Mouse (Mus musculus): ENCODE data around the gene Dennd5b. TPM values are rescaled to one million over a fixed set of nuclear protein-coding genes. Genes with fewer than 3 reads are reported as not detected.

The Dennd5b gene
- polyA plus RNA-seq, 1 experiment from 2014 or later = 9.6 TPM

GRCm38 (mm10) chr6:148986003-148986402 is 115.5 kb downstream of the Dennd5b start:
- Histone ChIP-seq H3K4me2 (replicated peaks; ENCODE audit: low read depth) (no peak overlapping the region), H3K9me3 (ENCODE audit: control insufficient read depth) (no peaks in the 10 kb centered on the region), H3K4me1 (replicated peaks; ENCODE audit: control insufficient read depth, insufficient read depth, low read length) (no peaks in the 10 kb centered on the region; the same call in 1 of the 2 replicates), H3K4me3 (ENCODE audit: low read depth, low read length) (no peak overlapping the region), H3K27ac (ENCODE audit: low read depth, low read length) (no peak overlapping the region), H3K9ac (ENCODE audit: low read depth, low read length) (no peak overlapping the region), H3K27me3 (replicated peaks; ENCODE audit: control insufficient read depth, insufficient read depth, low read length) (no peaks in the 10 kb centered on the region), H3K36me3 (ENCODE audit: control insufficient read depth, insufficient read depth) (no peaks in the 10 kb centered on the region)
- 92% methylated on average over 4 of the region's 4 CpGs for WGBS
- TF ChIP-seq CTCF (IDR thresholded peaks at IDR 0.05; ENCODE audit: low read depth) = no peak
- no peak for ATAC-seq

- TF ChIP-seq CTCF (IDR thresholded peaks at IDR 0.05; ENCODE audit: low read depth) = no peak
These were observed 121.0 kb downstream of the Dennd5b start for GRCm38 (mm10) chr6:148980495-148980894.

GRCm38 (mm10) chr6:148975096-148975495 is 126.4 kb downstream of the Dennd5b start:
- Histone ChIP-seq H3K4me1 (replicated peaks; ENCODE audit: control insufficient read depth, insufficient read depth, low read length) (peaks cover 4% of the 10 kb centered on the region; the same call in 1 of the 2 replicates), H3K27ac (ENCODE audit: low read depth, low read length) (no peak overlapping the region), H3K27me3 (replicated peaks; ENCODE audit: control insufficient read depth, insufficient read depth, low read length) (no peaks in the 10 kb centered on the region), H3K36me3 (ENCODE audit: control insufficient read depth, insufficient read depth) (no peaks in the 10 kb centered on the region), H3K9ac (ENCODE audit: low read depth, low read length) (no peak overlapping the region), H3K4me2 (replicated peaks; ENCODE audit: low read depth) (no peak overlapping the region), H3K9me3 (ENCODE audit: control insufficient read depth) (no peaks in the 10 kb centered on the region), H3K4me3 (ENCODE audit: low read depth, low read length) (no peak overlapping the region)
- 96% methylated on average over 3 of the region's 3 CpGs for WGBS
- no peak for TF ChIP-seq CTCF (IDR thresholded peaks at IDR 0.05; ENCODE audit: low read depth)
- ATAC-seq = no peak

More at GRCm38 (mm10) chr6:148980495-148980894, 121.0 kb downstream of the Dennd5b start:
- ATAC-seq = no peak
- Histone ChIP-seq H3K9me3 (ENCODE audit: control insufficient read depth) (no peaks in the 10 kb centered on the region), H3K4me3 (ENCODE audit: low read depth, low read length) (no peak overlapping the region), H3K36me3 (ENCODE audit: control insufficient read depth, insufficient read depth) (no peaks in the 10 kb centered on the region), H3K4me1 (replicated peaks; ENCODE audit: control insufficient read depth, insufficient read depth, low read length) (no peaks in the 10 kb centered on the region; the same call in 1 of the 2 replicates), H3K27ac (ENCODE audit: low read depth, low read length) (no peak overlapping the region), H3K4me2 (replicated peaks; ENCODE audit: low read depth) (no peak overlapping the region), H3K9ac (ENCODE audit: low read depth, low read length) (no peak overlapping the region), H3K27me3 (replicated peaks; ENCODE audit: control insufficient read depth, insufficient read depth, low read length) (no peaks in the 10 kb centered on the region)
- WGBS = 46% methylated on average over 2 of the region's 3 CpGs

- TF ChIP-seq CTCF (IDR thresholded peaks at IDR 0.05; ENCODE audit: low read depth) = no peak
- ATAC-seq = peak; percentile 61
- peaks cover 4% of the 10 kb centered on the region; the same call in 1 of the 2 replicates for H3K4me1 ChIP-seq (replicated peaks; ENCODE audit: control insufficient read depth, insufficient read depth, low read length)
- H3K36me3 ChIP-seq (ENCODE audit: control insufficient read depth, insufficient read depth) = no peaks in the 10 kb centered on the region
- H3K4me2 ChIP-seq (replicated peaks; ENCODE audit: low read depth) = no peak overlapping the region
- peak overlapping the region; percentile 61 for H3K27ac ChIP-seq (ENCODE audit: low read depth, low read length)
- no peaks in the 10 kb centered on the region for H3K9me3 ChIP-seq (ENCODE audit: control insufficient read depth)
- 34% methylated on average over 2 of the region's 2 CpGs for WGBS
- H3K9ac ChIP-seq (ENCODE audit: low read depth, low read length) = no peak overlapping the region
- no peaks in the 10 kb centered on the region for H3K27me3 ChIP-seq (replicated peaks; ENCODE audit: control insufficient read depth, insufficient read depth, low read length)
- H3K4me3 ChIP-seq (ENCODE audit: low read depth, low read length) = no peak overlapping the region
These were observed 128.6 kb downstream of the Dennd5b start for GRCm38 (mm10) chr6:148972891-148973290.

GRCm38 (mm10) chr6:148972059-148972848 is 129.2 kb downstream of the Dennd5b start:
- no peak for ATAC-seq
- no peak for TF ChIP-seq CTCF (IDR thresholded peaks at IDR 0.05; ENCODE audit: low read depth)
- H3K27me3 ChIP-seq (replicated peaks; ENCODE audit: control insufficient read depth, insufficient read depth, low read length) = no peaks in the 10 kb centered on the region
- H3K4me2 ChIP-seq (replicated peaks; ENCODE audit: low read depth) = no peak overlapping the region
- no peaks in the 10 kb centered on the region for H3K36me3 ChIP-seq (ENCODE audit: control insufficient read depth, insufficient read depth)
- WGBS = 38% methylated on average over 9 of the region's 9 CpGs
- no peaks in the 10 kb centered on the region for H3K9me3 ChIP-seq (ENCODE audit: control insufficient read depth)
- H3K4me1 ChIP-seq (replicated peaks; ENCODE audit: control insufficient read depth, insufficient read depth, low read length) = peaks cover 4% of the 10 kb centered on the region; the same call in 1 of the 2 replicates
- H3K9ac ChIP-seq (ENCODE audit: low read depth, low read length) = no peak overlapping the region
- peak overlapping the region; percentile 61 for H3K27ac ChIP-seq (ENCODE audit: low read depth, low read length)
- H3K4me3 ChIP-seq (ENCODE audit: low read depth, low read length) = no peak overlapping the region

- ATAC-seq = no peak
- 43% methylated on average over 9 of the region's 9 CpGs for WGBS
- Histone ChIP-seq H3K4me1 (replicated peaks; ENCODE audit: control insufficient read depth, insufficient read depth, low read length) (peaks cover 4% of the 10 kb centered on the region; the same call in 1 of the 2 replicates), H3K36me3 (ENCODE audit: control insufficient read depth, insufficient read depth) (no peaks in the 10 kb centered on the region), H3K27me3 (replicated peaks; ENCODE audit: control insufficient read depth, insufficient read depth, low read length) (no peaks in the 10 kb centered on the region), H3K4me2 (replicated peaks; ENCODE audit: low read depth) (0 out of 2 replicates have a peak overlapping the region, but pooled peaks have one; percentile 4), H3K9ac (ENCODE audit: low read depth, low read length) (no peak overlapping the region), H3K9me3 (ENCODE audit: control insufficient read depth) (no peaks in the 10 kb centered on the region), H3K27ac (ENCODE audit: low read depth, low read length) (peak overlapping the region; percentile 61; the same call in 1 of the 2 replicates), H3K4me3 (ENCODE audit: low read depth, low read length) (no peak overlapping the region)
- TF ChIP-seq CTCF (IDR thresholded peaks at IDR 0.05; ENCODE audit: low read depth) = no peak
These were observed 130.0 kb downstream of the Dennd5b start for GRCm38 (mm10) chr6:148971385-148971940.
